15 mouse cellular contexts compared by ENCODE assay signal in genomic region chr15:95883559-95883958, GRCm38 (mm10).
A peak's percentile ranks its signal among the peaks of the same experiment; 100 is the strongest.
DNase-seq lines count a peak whose midpoint lies in the region; ATAC-seq and TF ChIP-seq lines count a peak whose summit lies in the region.
"Had no signal": no experiment of that assay in that cellular context is flagged by ENCODE, and none has a peak within 500 bp of the region (broad histone marks: within the 10 kb centered on the region; RNA-seq: fewer than 3 reads in every experiment).

No protein-coding gene starts in this region.

- no peak overlapping the region for H3K9ac ChIP-seq in intestine, embryonic 15.5 days
- H3K9ac ChIP-seq in intestine, postnatal 0 days (ENCODE audit: low read depth, low read length): no peak overlapping the region
- H3K9ac ChIP-seq in liver, embryonic 11.5 days (ENCODE audit: low read depth, low read length): no peak overlapping the region
- H3K9ac ChIP-seq: forebrain, embryonic 12.5 days; hindbrain, embryonic 15.5 days had no signal

- H3K27ac ChIP-seq in intestine, embryonic 15.5 days: no peak overlapping the region
- H3K27ac ChIP-seq in intestine, postnatal 0 days (ENCODE audit: low read depth, low read length): no peak overlapping the region
- peak overlapping the region; percentile 77 for H3K27ac ChIP-seq in liver, embryonic 11.5 days (ENCODE audit: low read depth, low read length)
- H3K27ac ChIP-seq: forebrain, embryonic 12.5 days; hindbrain, embryonic 15.5 days had no signal

- WGBS in intestine, embryonic 15.5 days: 68% methylated on average over 6 of the region's 6 CpGs
- WGBS in intestine, postnatal 0 days: 42% methylated on average over 6 of the region's 6 CpGs
- 20% methylated on average over 6 of the region's 6 CpGs for WGBS in liver, embryonic 11.5 days

- H3K36me3 ChIP-seq in intestine, embryonic 15.5 days: no peaks in the 10 kb centered on the region
- no peaks in the 10 kb centered on the region for H3K36me3 ChIP-seq in intestine, postnatal 0 days (ENCODE audit: control insufficient read depth, insufficient read depth)
- H3K36me3 ChIP-seq in liver, embryonic 11.5 days (ENCODE audit: control insufficient read depth, insufficient read depth, low read length): no peaks in the 10 kb centered on the region
- H3K36me3 ChIP-seq: forebrain, embryonic 12.5 days; hindbrain, embryonic 15.5 days had no signal

- H3K4me3 ChIP-seq in intestine, embryonic 15.5 days (replicated peaks): no peak overlapping the region
- H3K4me3 ChIP-seq in intestine, postnatal 0 days (ENCODE audit: low read depth, low read length): no peak overlapping the region
- no peak overlapping the region for H3K4me3 ChIP-seq in liver, embryonic 11.5 days (ENCODE audit: low read depth, low read length)
- H3K4me3 ChIP-seq: forebrain, embryonic 12.5 days; hindbrain, embryonic 15.5 days; myocyte had no signal

- TF ChIP-seq CTCF in intestine, postnatal 0 days (IDR thresholded peaks at IDR 0.05; ENCODE audit: low read depth): no peak

- no peak overlapping the region for H3K4me2 ChIP-seq in intestine, embryonic 15.5 days (replicated peaks)
- no peak overlapping the region for H3K4me2 ChIP-seq in intestine, postnatal 0 days (replicated peaks; ENCODE audit: low read depth)
- peak overlapping the region; percentile 30 for H3K4me2 ChIP-seq in liver, embryonic 11.5 days
- H3K4me2 ChIP-seq: forebrain, embryonic 12.5 days; hindbrain, embryonic 15.5 days had no signal

- no peaks in the 10 kb centered on the region for H3K27me3 ChIP-seq in intestine, embryonic 15.5 days (replicated peaks)
- no peaks in the 10 kb centered on the region for H3K27me3 ChIP-seq in intestine, postnatal 0 days (replicated peaks; ENCODE audit: control insufficient read depth, insufficient read depth, low read length)
- no peaks in the 10 kb centered on the region for H3K27me3 ChIP-seq in liver, embryonic 11.5 days (replicated peaks; ENCODE audit: control insufficient read depth, insufficient read depth, low read length)
- H3K27me3 ChIP-seq: forebrain, embryonic 12.5 days; hindbrain, embryonic 15.5 days had no signal

- peak; percentile 29; the same call in 1 of the 2 replicates for ATAC-seq in intestine, embryonic 15.5 days
- ATAC-seq in intestine, postnatal 0 days: no peak
- peak; percentile 95 for ATAC-seq in liver, embryonic 11.5 days (replicated peaks; ENCODE audit: low FRiP score)
- ATAC-seq: activated CD4-positive, CD25-positive, alpha-beta regulatory T cell, adult 4 months had no signal

- DNase-seq in c-Kit-positive CD71-positive TER-119-negative erythroid progenitor cells, embryonic 14.5 days (ENCODE audit: low read depth): peak; percentile 57
- DNase-seq in liver, embryonic 11.5 days (ENCODE audit: low spot score): peak; percentile 45
- DNase-seq in spleen, postnatal 36 days (ENCODE audit: low spot score in 2 of 2): peak; percentile 49 to 67
- no peak for DNase-seq in cerebellum, postnatal 4 days (ENCODE audit: low spot score in 2 of 2)
- no peak for DNase-seq in ovary, postnatal 36 days (ENCODE audit: low spot score)
- no peak for DNase-seq in natural killer cell, adult 2 months (ENCODE audit: low spot score in 2 of 2)
- DNase-seq: cerebellum, adult 11 months; kidney, postnatal 25 days; lung, postnatal 14 days had no signal

- H3K4me1 ChIP-seq in intestine, embryonic 15.5 days (replicated peaks): peaks cover 32% of the 10 kb centered on the region
- H3K4me1 ChIP-seq in intestine, postnatal 0 days (replicated peaks; ENCODE audit: control insufficient read depth, insufficient read depth, low read length): peaks cover 12% of the 10 kb centered on the region; the same call in 1 of the 2 replicates
- peaks cover 67% of the 10 kb centered on the region for H3K4me1 ChIP-seq in liver, embryonic 11.5 days (replicated peaks; ENCODE audit: control insufficient read depth, insufficient read depth, low read length)

- H3K9me3 ChIP-seq in intestine, embryonic 15.5 days: no peaks in the 10 kb centered on the region
- no peaks in the 10 kb centered on the region for H3K9me3 ChIP-seq in intestine, postnatal 0 days (ENCODE audit: control insufficient read depth)
- no peaks in the 10 kb centered on the region for H3K9me3 ChIP-seq in liver, embryonic 11.5 days (ENCODE audit: control insufficient read depth, low read length)
- H3K9me3 ChIP-seq: forebrain, embryonic 12.5 days; hindbrain, embryonic 15.5 days had no signal

Comparison
In these comparisons a context has a peak if more than half of its experiments do, and no peak if none do; other contexts are left out.
1. DNase-seq: peak in c-Kit-positive CD71-positive TER-119-negative erythroid progenitor cells, embryonic 14.5 days (single experiment), liver, embryonic 11.5 days (single experiment) and spleen, postnatal 36 days (2 of 2); none in cerebellum, postnatal 4 days (0 of 2), ovary, postnatal 36 days (single experiment) and natural killer cell, adult 2 months (0 of 2).